ENCODE assay signal across 10 mouse cellular contexts in the genomic region with DNA sequence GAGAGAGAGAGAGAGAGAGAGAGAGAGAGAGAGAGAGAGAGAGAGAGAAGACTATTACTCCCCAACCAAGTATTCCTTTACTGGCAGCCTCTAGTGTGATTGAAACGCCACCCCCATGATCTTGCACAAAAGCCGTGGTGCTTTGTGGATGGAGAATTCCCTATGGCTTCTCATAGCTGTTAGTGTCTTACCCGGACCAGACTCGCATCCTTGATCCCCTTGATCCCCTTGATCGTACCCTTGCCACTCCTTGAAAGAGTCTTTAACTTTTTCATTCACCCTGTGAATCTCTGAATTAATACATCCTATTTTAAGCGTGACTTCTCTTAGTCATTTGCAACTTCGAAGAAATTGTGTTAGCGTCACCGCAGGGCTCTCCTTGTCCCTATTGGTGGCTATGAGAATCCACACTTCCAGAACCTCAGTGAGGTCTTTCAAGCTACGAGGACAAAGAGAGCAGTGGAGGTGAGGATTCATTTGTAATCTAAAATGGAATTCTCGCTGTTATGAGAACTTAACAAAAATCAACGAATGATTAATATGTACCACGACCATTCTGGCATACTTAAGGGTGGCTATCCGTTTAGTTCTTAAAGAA. TPM values are rescaled to one million over a fixed set of nuclear protein-coding genes. Genes with fewer than 3 reads are reported as not detected.
DNase-seq lines count a peak whose midpoint lies in the region; ATAC-seq and TF ChIP-seq lines count a peak whose summit lies in the region.
"Had no signal": no experiment of that assay in that cellular context is flagged by ENCODE, and none has a peak within 500 bp of the region (broad histone marks: within the 10 kb centered on the region; RNA-seq: fewer than 3 reads in every experiment).

No protein-coding gene starts in this region.

- DNase-seq in heart, postnatal 36 days, result no peak
- DNase-seq in embryonic facial prominence, embryonic 11.5 days (ENCODE audit: low spot score), result peak; percentile 38
- peak; percentile 33 for DNase-seq in hindbrain, postnatal 0 days (ENCODE audit: low spot score)
- no peak for DNase-seq in spleen, postnatal 4 days (ENCODE audit: low spot score in 2 of 2)
- DNase-seq in gastrocnemius, adult 8-10 months (ENCODE audit: low spot score in 2 of 2), result no peak
- no peak for DNase-seq in ovary, adult 18-20 months (ENCODE audit: low spot score)

- WGBS in heart, embryonic 16.5 days, result 7% methylated on average over 14 of the region's 14 CpGs
- 4% methylated on average over 14 of the region's 14 CpGs for WGBS in embryonic facial prominence, embryonic 11.5 days
- 3% methylated on average over 14 of the region's 14 CpGs for WGBS in hindbrain, postnatal 0 days
- under 1% methylated on average over 14 of the region's 14 CpGs for WGBS in midbrain, embryonic 15.5 days

- peak overlapping the region; percentile 71 for H3K4me2 ChIP-seq in heart, embryonic 16.5 days (ENCODE audit: low read depth, low read length)
- H3K4me2 ChIP-seq in embryonic facial prominence, embryonic 11.5 days (ENCODE audit: low read depth, low read length), result peak overlapping the region; percentile 77
- peak overlapping the region; percentile 88 for H3K4me2 ChIP-seq in hindbrain, postnatal 0 days (ENCODE audit: low read depth, low read length)
- peak overlapping the region; percentile 94 for H3K4me2 ChIP-seq in midbrain, embryonic 15.5 days

- peaks cover 9% of the 10 kb centered on the region for H3K27me3 ChIP-seq in heart, embryonic 16.5 days (ENCODE audit: control insufficient read depth, insufficient read depth, low read length)
- H3K27me3 ChIP-seq in embryonic facial prominence, embryonic 11.5 days (ENCODE audit: control insufficient read depth, insufficient read depth, low read length), result no peaks in the 10 kb centered on the region
- 0 out of 2 replicates have a peak, but pooled peaks cover 8% of the 10 kb centered on the region for H3K27me3 ChIP-seq in hindbrain, postnatal 0 days (ENCODE audit: insufficient read depth, low read length)
- no peaks in the 10 kb centered on the region; the same call in 1 of the 2 replicates for H3K27me3 ChIP-seq in midbrain, embryonic 15.5 days (replicated peaks)

- H3K4me1 ChIP-seq in heart, embryonic 16.5 days (ENCODE audit: control insufficient read depth, insufficient read depth, low read length), result peaks cover 6% of the 10 kb centered on the region; the same call in 1 of the 2 replicates
- H3K4me1 ChIP-seq in embryonic facial prominence, embryonic 11.5 days (ENCODE audit: control insufficient read depth, insufficient read depth, low read length), result no peaks in the 10 kb centered on the region
- H3K4me1 ChIP-seq in hindbrain, postnatal 0 days (ENCODE audit: insufficient read depth, low read length), result 0 out of 2 replicates have a peak, but pooled peaks cover 5% of the 10 kb centered on the region
- H3K4me1 ChIP-seq in midbrain, embryonic 15.5 days, result peaks cover 14% of the 10 kb centered on the region

- intact Hi-C loops in heart, postnatal 36 days (cut with DNase I), result no loop called here

- no peak overlapping the region for H3K27ac ChIP-seq in heart, embryonic 16.5 days (ENCODE audit: low read length)
- H3K27ac ChIP-seq in embryonic facial prominence, embryonic 11.5 days (replicated peaks; ENCODE audit: low read depth, low read length), result no peak overlapping the region
- H3K27ac ChIP-seq in hindbrain, postnatal 0 days, result no peak overlapping the region
- no peak overlapping the region for H3K27ac ChIP-seq in midbrain, embryonic 15.5 days

- ATAC-seq in heart, embryonic 16.5 days (replicated peaks; ENCODE audit: extremely low read depth, insufficient read depth, low FRiP score), result no peak
- no peak for ATAC-seq in embryonic facial prominence, embryonic 11.5 days (replicated peaks; ENCODE audit: insufficient number of reproducible peaks, low FRiP score, low TSS enrichment, low read depth)
- peak; percentile 67; the same call in 1 of the 2 replicates for ATAC-seq in hindbrain, postnatal 0 days
- ATAC-seq in midbrain, embryonic 15.5 days (replicated peaks), result peak; percentile 82

- no peaks in the 10 kb centered on the region for H3K9me3 ChIP-seq in heart, embryonic 16.5 days (replicated peaks; ENCODE audit: control insufficient read depth, low read length)
- H3K9me3 ChIP-seq in embryonic facial prominence, embryonic 11.5 days (replicated peaks; ENCODE audit: control insufficient read depth, low read length), result no peaks in the 10 kb centered on the region
- H3K9me3 ChIP-seq in hindbrain, postnatal 0 days (ENCODE audit: low read length), result no peaks in the 10 kb centered on the region
- no peaks in the 10 kb centered on the region for H3K9me3 ChIP-seq in midbrain, embryonic 15.5 days

- H3K9ac ChIP-seq in heart, embryonic 16.5 days (ENCODE audit: low read length), result peak overlapping the region; percentile 21; the same call in 1 of the 2 replicates
- peak overlapping the region; percentile 44 for H3K9ac ChIP-seq in embryonic facial prominence, embryonic 11.5 days (replicated peaks; ENCODE audit: low read length)
- peak overlapping the region; percentile 35; the same call in 1 of the 2 replicates for H3K9ac ChIP-seq in hindbrain, postnatal 0 days (replicated peaks; ENCODE audit: low read length)
- peak overlapping the region; percentile 25 for H3K9ac ChIP-seq in midbrain, embryonic 15.5 days

- H3K36me3 ChIP-seq in heart, embryonic 16.5 days (ENCODE audit: control insufficient read depth, insufficient read depth), result no peaks in the 10 kb centered on the region
- H3K36me3 ChIP-seq in embryonic facial prominence, embryonic 11.5 days (replicated peaks; ENCODE audit: control insufficient read depth, insufficient read depth, low read depth, low read length), result no peaks in the 10 kb centered on the region
- no peaks in the 10 kb centered on the region for H3K36me3 ChIP-seq in hindbrain, postnatal 0 days (ENCODE audit: insufficient read depth, low read length)
- no peaks in the 10 kb centered on the region for H3K36me3 ChIP-seq in midbrain, embryonic 15.5 days (replicated peaks)

- peak overlapping the region; percentile 52 for H3K4me3 ChIP-seq in heart, embryonic 16.5 days (ENCODE audit: low read length)
- peak overlapping the region; percentile 39 for H3K4me3 ChIP-seq in embryonic facial prominence, embryonic 11.5 days (ENCODE audit: low read depth, low read length)
- H3K4me3 ChIP-seq in hindbrain, postnatal 0 days (ENCODE audit: low read length), result peak overlapping the region; percentile 41
- peak overlapping the region; percentile 44 for H3K4me3 ChIP-seq in midbrain, embryonic 15.5 days

- 0 out of 2 replicates have a peak, but pooled peaks have one; percentile 34 for TF ChIP-seq CTCF in hindbrain, postnatal 0 days (IDR thresholded peaks at IDR 0.05; ENCODE audit: low read depth)

RNA-seq across cellular contexts. Expression of gene Npffr2, which starts 0.9 kb away (rescaled TPM):
- polyA plus RNA-seq in heart, embryonic 16.5 days (2015; fragmentation: Nextera tagmentation; extraction: Ambion mirVana), result not detected in 2 replicates
- total RNA-seq in heart, postnatal 36 days (2021), result not detected
- 0.83 and 1.3 TPM in 2 replicates for polyA plus RNA-seq in embryonic facial prominence, embryonic 11.5 days (2014; fragmentation: Nextera tagmentation; extraction: Ambion mirVana)
- 1.2 and 1.9 TPM in 2 replicates for total RNA-seq in hindbrain, postnatal 0 days (2014; rRNA removed)
- polyA plus RNA-seq in hindbrain, postnatal 0 days (2015; fragmentation: Nextera tagmentation; extraction: Ambion mirVana), result 0.24 TPM in 1 of 2 replicates, not detected in the other
- polyA plus RNA-seq in midbrain, embryonic 15.5 days (2015; fragmentation: Nextera tagmentation; extraction: Ambion mirVana), result 0.17 and 0.23 TPM in 2 replicates
- not detected for total RNA-seq in gastrocnemius, adult 8-10 months (2022)
- total RNA-seq: adrenal gland, postnatal 36 days; gastrocnemius, postnatal 4 days had no signal

Comparison
In these comparisons a context has a peak if more than half of its experiments do, and no peak if none do; other contexts are left out.
1. ATAC-seq: peak in hindbrain, postnatal 0 days (single experiment) and midbrain, embryonic 15.5 days (single experiment); none in heart, embryonic 16.5 days (single experiment) and embryonic facial prominence, embryonic 11.5 days (single experiment).
2. DNase-seq: peak in embryonic facial prominence, embryonic 11.5 days (single experiment) and hindbrain, postnatal 0 days (single experiment); none in heart, postnatal 36 days (0 of 2), spleen, postnatal 4 days (0 of 2), gastrocnemius, adult 8-10 months (0 of 2) and ovary, adult 18-20 months (single experiment).
3. Peak in every context shown above with its lines, with median percentiles within 50 percentile points of each other: H3K4me2 ChIP-seq, H3K4me3 ChIP-seq and H3K9ac ChIP-seq.